Comparison of ENCODE assay signal across 31 mouse cellular contexts in genomic region chr4:137430502-137430901, GRCm38 (mm10). TPM values are rescaled to one million over a fixed set of nuclear protein-coding genes. Genes with fewer than 3 reads are reported as not detected.
A peak's percentile ranks its signal among the peaks of the same experiment; 100 is the strongest.
DNase-seq lines count a peak whose midpoint lies in the region; ATAC-seq and TF ChIP-seq lines count a peak whose summit lies in the region.
"Had no signal": no experiment of that assay in that cellular context is flagged by ENCODE, and none has a peak within 500 bp of the region (broad histone marks: within the 10 kb centered on the region; RNA-seq: fewer than 3 reads in every experiment).

Gene Cela3b (minus strand): TSS chr4:137430540.

- H3K4me1 ChIP-seq in liver, adult 2 months (ENCODE audit: control insufficient read depth, insufficient read depth, low read length): no peaks in the 10 kb centered on the region
- H3K4me1 ChIP-seq in liver, postnatal 0 days (ENCODE audit: insufficient read depth): peaks cover 6% of the 10 kb centered on the region
- no peaks in the 10 kb centered on the region for H3K4me1 ChIP-seq in stomach, postnatal 0 days (replicated peaks; ENCODE audit: control insufficient read depth, insufficient read depth)
- H3K4me1 ChIP-seq: forebrain, embryonic 10.5 days; limb, embryonic 13.5 days; megakaryocyte, embryonic 14.5 days had no signal

- H3K27ac ChIP-seq in liver, adult 2 months (replicated peaks; ENCODE audit: insufficient read depth, low read depth, low read length): no peak within 1 kb of the TSS
- H3K27ac ChIP-seq in liver, postnatal 0 days (ENCODE audit: low read depth): no peak within 1 kb of the TSS
- no peak within 1 kb of the TSS for H3K27ac ChIP-seq in stomach, postnatal 0 days (replicated peaks)
- H3K27ac ChIP-seq: forebrain, embryonic 10.5 days; heart, embryonic 10.5 days; limb, embryonic 13.5 days had no signal

- no peaks in the 10 kb centered on the region for H3K36me3 ChIP-seq in liver, adult 2 months (ENCODE audit: control insufficient read depth, insufficient read depth, low read length)
- H3K36me3 ChIP-seq in liver, postnatal 0 days (replicated peaks; ENCODE audit: insufficient read depth, low read length): no peaks in the 10 kb centered on the region
- H3K36me3 ChIP-seq in stomach, postnatal 0 days (ENCODE audit: control insufficient read depth, insufficient read depth, low read length): no peaks in the 10 kb centered on the region
- H3K36me3 ChIP-seq: forebrain, embryonic 10.5 days; heart, embryonic 10.5 days; limb, embryonic 13.5 days had no signal

- no peak for TF ChIP-seq CTCF in liver, adult 2 months (IDR thresholded peaks at IDR 0.05; ENCODE audit: low read depth, low read length)
- TF ChIP-seq CTCF in liver, postnatal 0 days (IDR thresholded peaks at IDR 0.05; ENCODE audit: low read depth): no peak
- no peak for TF ChIP-seq CTCF in stomach, postnatal 0 days (IDR thresholded peaks at IDR 0.05; ENCODE audit: low read depth)

- TF ChIP-seq EP300 in liver, postnatal 0 days (IDR thresholded peaks at IDR 0.05; ENCODE audit: low read depth): no peak
- no peak for TF ChIP-seq EP300 in stomach, postnatal 0 days (optimal IDR thresholded peaks at IDR 0.05)

- H3K9me3 ChIP-seq in liver, postnatal 0 days (ENCODE audit: low read length): no peaks in the 10 kb centered on the region
- H3K9me3 ChIP-seq in stomach, postnatal 0 days (ENCODE audit: control insufficient read depth, low read length): no peaks in the 10 kb centered on the region
- H3K9me3 ChIP-seq: forebrain, embryonic 10.5 days; heart, embryonic 10.5 days; limb, embryonic 13.5 days; megakaryocyte, embryonic 14.5 days had no signal

- no peak within 1 kb of the TSS for H3K9ac ChIP-seq in liver, adult 2 months (ENCODE audit: low read depth, low read length)
- no peak within 1 kb of the TSS for H3K9ac ChIP-seq in liver, postnatal 0 days (replicated peaks)
- no peak within 1 kb of the TSS for H3K9ac ChIP-seq in stomach, postnatal 0 days (ENCODE audit: low read length)
- H3K9ac ChIP-seq: limb, embryonic 13.5 days had no signal

- ATAC-seq in liver, postnatal 0 days: no peak
- ATAC-seq in megakaryocyte, adult 5-6 weeks (ENCODE audit: poor library complexity, severe bottlenecking): peak; percentile 60
- peak; percentile 40; the same call in 1 of the 2 replicates for ATAC-seq in stomach, postnatal 0 days (ENCODE audit: low FRiP score, low TSS enrichment)
- ATAC-seq: activated CD4-positive, CD25-positive, alpha-beta regulatory T cell, adult 4 months; forebrain, embryonic 16.5 days; hindbrain, embryonic 16.5 days had no signal

- DNase-seq in liver, adult 2 months (ENCODE audit: extremely low read depth, low read depth, low spot score): peak; percentile 53
- no peak for DNase-seq in liver, postnatal 0 days
- DNase-seq in MEL-GATA-1-ER (ENCODE audit: extremely low read depth, low read depth): peak; percentile 47
- DNase-seq in stomach, postnatal 0 days (ENCODE audit: low spot score): no peak
- no peak for DNase-seq in adrenal gland, adult 2 months
- no peak for DNase-seq in adrenal gland, postnatal 36 days
- DNase-seq: adrenal gland, postnatal 14 days; cerebellum, adult 8-10 months; gastrocnemius, postnatal 14 days; kidney, adult 11 months; layer of hippocampus, adult 9-11 months; lung, adult 18-20 months; lung, postnatal 10 days; midbrain, embryonic 14.5 days; thymus, adult 18-20 months; thymus, postnatal 4 days had no signal

- H3K4me3 ChIP-seq in liver, adult 2 months (ENCODE audit: insufficient read depth, low read depth, low read length): no peak within 1 kb of the TSS
- no peak within 1 kb of the TSS for H3K4me3 ChIP-seq in liver, postnatal 0 days (ENCODE audit: low read depth, low read length)
- H3K4me3 ChIP-seq in stomach, postnatal 0 days (ENCODE audit: low read depth, low read length): no peak within 1 kb of the TSS
- H3K4me3 ChIP-seq: forebrain, embryonic 10.5 days; heart, embryonic 10.5 days; limb, embryonic 13.5 days; megakaryocyte, embryonic 14.5 days had no signal

- no peaks in the 10 kb centered on the region for H3K79me2 ChIP-seq in liver, adult 2 months (ENCODE audit: control insufficient read depth, insufficient read depth, low read length)

- H3K4me2 ChIP-seq in liver, postnatal 0 days (ENCODE audit: low read depth, low read length): no peak within 1 kb of the TSS
- H3K4me2 ChIP-seq in stomach, postnatal 0 days (replicated peaks; ENCODE audit: low read depth): no peak within 1 kb of the TSS
- H3K4me2 ChIP-seq: limb, embryonic 13.5 days had no signal

- no peak for TF ChIP-seq POLR2A in liver, adult 2 months (IDR thresholded peaks at IDR 0.05; ENCODE audit: extremely low read depth, insufficient read depth, low read length)

- H3K27me3 ChIP-seq in liver, adult 2 months (ENCODE audit: control insufficient read depth, insufficient read depth, low read length): no peaks in the 10 kb centered on the region
- H3K27me3 ChIP-seq in liver, postnatal 0 days (ENCODE audit: insufficient read depth, low read length): no peaks in the 10 kb centered on the region
- H3K27me3 ChIP-seq in stomach, postnatal 0 days (ENCODE audit: control insufficient read depth, insufficient read depth, low read length): no peaks in the 10 kb centered on the region
- H3K27me3 ChIP-seq: limb, embryonic 13.5 days had no signal

- 53% methylated on average over 4 of the region's 4 CpGs for WGBS in liver, adult 2 months
- WGBS in liver, postnatal 0 days (ENCODE audit: insufficient replicate concordance): 32% methylated on average over 4 of the region's 4 CpGs
- 77% methylated on average over 4 of the region's 4 CpGs for WGBS in stomach, postnatal 0 days

RNA-seq across cellular contexts. Expression of gene Cela3b, which starts in this region (rescaled TPM):
- total RNA-seq in liver, adult 2 months (2014; rRNA removed): 16.6 and 59.5 TPM in 2 replicates
- polyA plus RNA-seq in liver, adult 2 months (2012; rRNA removed): 0.42 and 1.0 TPM in 2 replicates
- polyA plus RNA-seq in liver, postnatal 0 days (2015; fragmentation: Nextera tagmentation; extraction: Ambion mirVana): 0.42 and 6.5 TPM in 2 replicates
- 0.30 TPM in 1 of 2 replicates, not detected in the other for total RNA-seq in megakaryocyte, adult 5-6 weeks (2015)
- total RNA-seq in megakaryocyte, adult 5-6 weeks (2017): 1.7 TPM in 1 of 2 replicates, not detected in the other
- 4.1 and 4.8 TPM in 2 replicates for polyA plus RNA-seq in stomach, postnatal 0 days (2015; fragmentation: Nextera tagmentation; extraction: Ambion mirVana)
- not detected for total RNA-seq in adrenal gland, adult 2 months (2021)
- 0.16 and 0.33 TPM in 2 replicates for polyA plus RNA-seq in adrenal gland, adult 2 months (2012; rRNA removed)
- total RNA-seq in adrenal gland, postnatal 36 days (2021): not detected
- total RNA-seq: adrenal gland, postnatal 14 days; ES-E14; gastrocnemius, postnatal 14 days; hematopoietic stem cell, adult 5-6 weeks; left cerebral cortex, adult 18-20 months; left cerebral cortex, postnatal 25 days had no signal
- polyA plus RNA-seq: activated CD4-positive, CD25-positive, alpha-beta regulatory T cell, adult 4 months; brain, embryonic 14.5 days; forebrain, embryonic 10.5 days; forebrain, embryonic 16.5 days; heart, embryonic 10.5 days; hindbrain, embryonic 16.5 days; kidney, embryonic 16.5 days; midbrain, embryonic 14.5 days; neural tube, embryonic 11.5 days had no signal

Comparison
In these comparisons a context has a peak if more than half of its experiments do, and no peak if none do; other contexts are left out.
1. DNase-seq: peak in liver, adult 2 months (single experiment) and MEL-GATA-1-ER (single experiment); none in liver, postnatal 0 days (single experiment), stomach, postnatal 0 days (single experiment), adrenal gland, adult 2 months (single experiment) and adrenal gland, postnatal 36 days (0 of 2).